Mouse (Mus musculus) brain, embryonic 14.5 days (tissue): ENCODE data around the gene Tal1.

Experiments used
- CTCF ChIP-seq: fragments of 200-500 bp; IDR thresholded peaks from 2 replicates; pipeline ENCODE4 v1.5.1; 2012; ENCODE audit warnings: inconsistent platforms, mild to moderate bottlenecking, moderate library complexity, borderline replicate concordance; ENCODE audit not compliant: insufficient read depth, insufficient read length; ENCODE audit errors: extremely low read depth
- POLR2A ChIP-seq: fragments of 200-500 bp; IDR thresholded peaks from 2 replicates; pipeline ENCODE4 v1.6.1; 2012; ENCODE audit warnings: mild to moderate bottlenecking, inconsistent platforms, borderline replicate concordance; ENCODE audit not compliant: poor library complexity, insufficient read depth, insufficient read length, severe bottlenecking; ENCODE audit errors: extremely low read depth

DNA sequence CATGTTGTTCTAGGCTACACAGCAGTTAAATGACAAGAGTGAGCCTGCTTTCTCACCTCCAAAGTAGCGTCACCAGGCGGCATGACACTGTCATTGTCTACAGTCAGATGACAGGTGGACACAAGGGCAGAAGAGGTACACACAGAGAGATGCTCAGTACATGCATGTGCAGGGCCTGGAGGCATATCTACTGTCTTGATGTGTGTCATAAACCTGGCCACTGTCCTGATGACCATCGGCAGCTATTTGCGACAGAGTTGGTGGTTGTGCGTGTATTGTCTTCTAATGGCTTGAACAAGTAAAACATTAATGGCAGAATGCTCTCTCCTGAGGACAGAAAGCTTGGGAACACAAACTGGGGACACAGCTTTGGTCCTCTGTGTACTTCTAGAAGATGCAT, 5.0 kb upstream of the Tal1 start:
- TF ChIP-seq CTCF: no peak
- no peak for TF ChIP-seq POLR2A
